Mouse (Mus musculus): ENCODE results near the gene Rdh1.
"Not testable (repeated sequence)": the region's sequence is repeated elsewhere in the genome, so short reads cannot be mapped to it uniquely, and the experiment has no call there.

Rdh1 gene

DNA sequence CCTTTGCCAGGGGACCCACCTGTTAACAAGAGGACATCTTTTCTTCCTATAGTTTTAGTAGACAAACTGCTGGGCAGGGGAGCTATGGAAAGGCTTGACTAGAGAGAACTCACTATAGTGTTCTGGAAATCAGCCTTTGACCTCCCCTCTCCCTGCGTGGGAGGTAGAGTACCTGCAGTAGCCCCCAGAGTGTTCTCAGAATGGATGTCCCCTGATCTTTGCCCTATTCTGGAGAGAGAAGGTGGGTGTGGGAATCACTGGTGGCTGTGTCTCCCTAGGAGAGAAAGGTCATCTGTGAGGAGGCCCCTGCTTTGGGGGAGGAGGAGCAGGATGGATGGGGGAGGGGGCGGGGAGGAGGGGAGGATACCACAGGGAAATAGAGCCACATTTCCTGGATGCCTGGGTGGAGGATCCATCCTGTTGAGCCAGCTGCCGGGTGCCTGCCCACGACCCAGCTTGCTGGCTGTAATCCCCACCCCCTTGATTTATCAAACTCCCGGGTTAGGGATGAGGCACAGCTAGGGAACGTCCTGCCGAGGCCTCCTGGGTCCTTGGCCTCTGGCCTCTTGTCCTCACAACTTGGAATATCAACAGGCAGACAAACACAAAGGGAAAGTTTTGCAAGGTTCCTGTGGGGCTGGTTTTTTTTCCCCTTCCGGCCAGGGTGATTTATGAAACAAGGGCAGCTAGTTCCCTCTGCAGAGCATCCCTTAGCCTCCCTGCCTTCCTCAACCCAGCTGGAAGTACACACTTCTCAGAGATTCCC is 10.5 kb upstream of the Rdh1 start:
- no peak for DNase-seq (ENCODE audit: low spot score)

DNA sequence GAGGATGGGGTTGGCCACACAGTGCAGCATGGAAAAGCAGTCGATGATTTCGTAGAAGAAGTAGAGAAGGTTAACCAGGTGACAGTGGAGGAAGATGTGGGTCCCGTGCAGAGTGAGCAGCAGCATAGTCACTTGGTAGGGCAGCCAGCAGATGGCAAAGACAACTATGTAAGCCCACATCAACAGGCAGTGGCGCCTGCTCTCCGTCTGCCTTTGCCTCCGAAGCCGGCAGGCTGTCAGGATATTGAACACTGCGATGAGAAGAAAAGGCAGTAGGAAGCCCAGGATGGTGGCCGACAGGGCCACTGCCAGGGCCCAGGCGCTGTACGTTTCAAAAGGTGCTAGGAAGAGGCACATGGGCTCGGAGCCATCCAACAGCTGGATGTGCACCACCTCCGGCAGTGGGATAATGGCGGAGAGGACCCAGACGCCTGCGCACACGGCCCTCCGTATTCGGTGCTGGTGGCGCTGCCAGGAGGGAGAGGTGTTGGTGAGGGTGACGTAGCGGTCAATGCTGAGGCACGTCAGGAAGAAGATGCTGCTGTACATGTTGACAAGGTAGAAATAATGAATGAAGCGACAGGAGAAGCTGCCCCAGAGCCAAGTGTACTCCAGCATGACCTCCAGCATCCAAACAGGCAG is 9.3 kb upstream of the Rdh1 start:
- no peak for DNase-seq (ENCODE audit: low spot score)

DNA sequence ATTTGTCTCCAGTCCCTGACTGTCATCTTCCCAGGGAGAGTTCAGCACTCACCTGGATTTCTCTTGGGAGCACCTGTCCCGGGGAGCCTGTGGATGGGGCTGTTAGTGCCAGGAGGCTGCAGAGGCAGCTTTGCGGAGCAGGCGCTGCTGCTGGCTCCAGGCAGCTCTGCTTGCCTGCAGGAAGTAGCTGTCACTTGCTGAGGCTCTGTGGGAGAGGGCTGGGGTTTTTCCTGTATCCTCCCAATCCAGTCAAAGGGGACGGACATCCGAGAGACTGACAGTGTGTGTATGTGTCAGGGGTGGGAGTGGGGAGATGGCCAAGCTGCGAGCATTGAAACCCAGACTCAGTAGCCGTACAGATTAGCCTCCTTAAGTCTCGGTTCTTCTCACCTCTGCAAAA is 8.0 kb upstream of the Rdh1 start, which contains the start of gene Gpr182:
TSS of gene Gpr182 (minus strand) at position 185 of the 400 bp plus-strand sequence.
- DNase-seq (ENCODE audit: low spot score) = no peak

DNA sequence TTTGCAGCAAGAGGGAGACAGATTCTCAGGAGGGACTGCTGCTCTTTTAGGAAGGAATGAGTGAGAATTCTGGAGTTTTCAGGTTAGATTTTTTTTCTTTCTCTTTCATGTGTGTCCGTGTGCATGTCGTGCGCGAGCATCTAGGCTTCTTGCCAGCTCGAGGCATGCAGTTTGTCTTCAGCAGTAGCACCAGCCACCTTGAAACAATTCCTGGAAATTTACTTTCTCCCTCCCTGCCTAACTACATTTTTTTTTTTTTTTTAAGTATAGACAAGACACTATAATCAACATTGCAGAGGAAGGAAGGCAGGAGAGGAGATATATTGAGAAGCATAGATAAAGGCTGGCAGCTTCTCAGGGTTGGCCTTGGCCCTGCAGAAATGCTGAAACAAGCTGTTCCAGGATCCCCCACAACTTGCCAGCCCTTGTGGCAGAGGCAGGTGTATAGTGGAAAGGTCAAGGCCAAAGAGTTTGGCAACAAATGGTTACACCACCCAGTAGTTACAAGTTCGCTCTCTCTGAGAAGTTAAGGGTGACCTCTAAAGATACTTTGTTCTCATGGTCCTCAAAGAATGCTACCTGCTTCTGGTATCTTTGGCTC is 4.9 kb upstream of the Rdh1 start:
- peak; percentile 24 for DNase-seq (ENCODE audit: low spot score)

DNA sequence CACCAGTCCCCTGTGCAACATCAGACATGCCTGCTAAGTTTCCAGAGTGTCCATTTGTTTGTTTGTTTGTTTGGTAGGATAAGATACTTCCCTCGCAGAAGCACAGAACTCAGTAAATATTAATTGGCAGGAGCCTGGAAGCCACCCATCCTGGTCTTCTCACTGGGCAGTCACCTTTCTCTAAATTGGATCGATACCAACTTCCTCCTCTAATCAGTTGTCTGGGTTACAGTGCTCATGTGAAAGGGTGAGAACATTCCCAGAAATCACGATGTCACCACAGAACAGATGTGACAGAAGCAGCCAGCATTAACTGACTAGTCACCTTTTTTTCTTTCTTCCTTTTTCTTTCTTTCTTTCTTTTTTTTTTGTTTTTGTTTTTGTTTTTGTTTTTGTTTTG is 4.3 kb upstream of the Rdh1 start:
- DNase-seq (ENCODE audit: low spot score) = peak; percentile 69

DNA sequence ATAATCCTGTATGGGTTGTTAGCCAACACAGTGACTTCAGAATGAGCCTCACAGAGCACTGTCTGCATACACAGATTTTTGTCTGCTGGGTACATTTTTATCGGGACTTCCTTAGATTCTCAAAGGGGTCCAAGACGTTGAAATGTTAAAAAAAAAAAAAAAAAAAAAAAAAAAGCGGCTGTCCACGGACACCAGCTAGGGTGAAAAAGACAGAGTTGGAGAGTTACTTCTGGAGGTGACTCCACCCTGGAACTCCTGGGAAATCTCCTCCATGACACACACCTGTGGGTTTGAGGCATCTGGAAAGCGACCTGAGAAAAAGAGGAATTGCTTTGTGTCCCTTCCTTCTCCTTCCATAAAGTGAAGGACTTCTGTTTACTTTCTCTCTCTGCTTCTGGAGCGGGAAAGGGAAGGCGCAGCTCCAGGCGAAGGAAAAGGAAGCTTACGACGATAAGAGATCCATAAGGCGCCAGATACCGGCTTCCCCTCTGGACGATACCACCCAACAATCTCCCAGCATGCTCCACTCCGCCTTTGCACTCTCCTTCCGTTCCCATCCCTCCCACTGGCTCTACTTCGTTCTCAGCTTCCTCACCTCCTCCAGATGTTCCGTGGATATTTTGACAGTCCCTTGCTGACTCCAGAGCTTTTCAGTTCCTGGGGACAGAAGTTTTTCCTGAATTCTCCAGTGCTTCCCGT is 3.6 kb upstream of the Rdh1 start:
- DNase-seq (ENCODE audit: low spot score) = no peak

DNA sequence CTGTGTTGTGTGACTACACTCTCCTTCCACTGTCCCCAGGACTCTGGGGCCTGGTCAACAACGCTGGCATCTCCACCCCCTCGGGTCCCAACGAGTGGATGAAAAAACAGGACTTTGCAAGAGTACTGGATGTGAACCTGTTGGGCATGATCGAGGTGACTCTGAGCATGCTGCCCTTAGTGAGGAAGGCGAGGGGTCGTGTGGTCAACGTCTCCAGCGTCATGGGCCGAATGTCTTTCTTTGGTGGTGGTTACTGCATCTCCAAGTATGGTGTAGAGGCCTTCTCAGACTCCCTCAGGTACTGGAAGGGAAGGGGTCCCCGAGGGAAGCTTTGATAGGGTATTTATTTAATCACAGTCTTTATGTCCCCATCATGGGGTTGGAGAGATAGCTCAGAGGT is 3.4 kb downstream of the Rdh1 start:
- DNase-seq (ENCODE audit: low spot score) = not testable (repeated sequence)

DNA sequence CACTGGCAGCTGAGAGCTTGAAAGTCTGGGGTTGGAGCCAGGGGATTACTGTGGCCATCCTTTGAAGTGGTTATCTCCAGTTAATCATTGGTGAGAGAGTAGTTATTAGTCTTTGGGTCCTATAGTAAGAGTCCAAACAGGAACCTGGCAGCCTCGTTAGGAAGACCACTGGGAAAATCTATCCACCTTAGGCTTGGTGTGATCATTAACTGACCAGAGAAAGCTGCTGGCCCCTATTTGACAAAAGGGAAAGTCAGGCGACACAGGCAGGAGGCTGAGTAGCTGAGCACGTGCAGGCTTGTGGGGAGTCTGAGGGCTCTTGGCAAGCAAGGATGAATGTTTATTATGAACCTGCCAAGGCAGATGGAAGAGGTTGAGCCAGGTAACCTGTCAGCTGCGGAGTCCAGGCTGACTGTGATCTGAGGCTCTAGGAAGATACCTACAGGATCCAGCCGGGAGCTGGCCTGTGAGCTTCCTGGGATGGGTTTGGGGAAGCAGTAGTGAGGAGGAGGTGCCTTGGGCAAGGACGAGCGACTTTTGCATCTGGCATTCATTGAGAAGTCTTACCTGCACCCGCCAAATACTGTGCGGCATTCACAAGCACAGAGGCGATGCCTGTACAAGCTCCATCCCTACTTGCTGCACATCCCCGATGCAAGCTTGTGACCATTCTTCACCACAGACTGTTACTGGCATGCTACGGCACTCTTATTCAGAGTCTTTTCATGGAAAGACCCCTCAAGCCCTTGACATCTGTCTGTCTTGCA is 4.6 kb downstream of the Rdh1 start:
- DNase-seq (ENCODE audit: low spot score) = no peak

DNA sequence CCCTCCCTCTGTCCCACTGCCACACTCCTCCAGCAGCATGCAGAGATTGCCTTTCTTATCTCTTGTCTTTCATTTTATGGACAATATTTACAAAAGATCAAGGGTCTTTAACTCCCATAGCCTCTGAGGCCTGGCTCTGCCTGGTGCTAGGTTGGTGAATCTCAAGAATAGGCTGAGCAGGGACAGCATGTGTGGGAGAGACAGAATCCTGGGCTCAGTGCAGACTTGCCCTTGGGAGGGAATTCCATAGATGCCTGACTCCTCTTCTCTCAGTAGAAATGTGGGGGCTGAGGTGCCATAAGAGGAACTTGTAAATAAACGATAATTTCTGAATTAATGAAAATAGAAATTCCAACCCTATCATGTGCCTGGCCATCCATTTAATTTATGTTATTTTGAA is 7.0 kb downstream of the Rdh1 start:
- DNase-seq (ENCODE audit: low spot score) = no peak

DNA sequence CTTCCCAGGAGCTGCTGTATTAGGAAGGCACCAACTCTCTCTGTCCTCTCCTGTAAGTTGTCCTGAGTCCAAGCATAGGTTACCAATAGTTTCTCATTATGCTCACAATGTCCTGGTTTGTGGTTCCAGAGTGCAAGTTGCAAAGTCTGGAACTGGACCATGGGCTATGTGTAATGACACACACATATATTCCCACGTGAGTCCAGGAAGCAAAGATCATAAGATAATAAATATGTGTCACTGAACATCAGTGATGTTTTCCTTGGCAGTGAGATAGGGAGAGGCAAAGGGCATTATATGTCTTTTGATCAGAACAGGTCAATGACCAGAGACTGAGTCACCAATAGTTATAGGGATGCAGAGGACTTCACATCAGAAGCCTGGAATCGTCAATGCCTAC is 16.5 kb downstream of the Rdh1 start, which contains the start of gene Rdh9:
TSS of gene Rdh9 (plus strand) at position 376 of the 400 bp plus-strand sequence.
- no peak for DNase-seq (ENCODE audit: low spot score)

DNA sequence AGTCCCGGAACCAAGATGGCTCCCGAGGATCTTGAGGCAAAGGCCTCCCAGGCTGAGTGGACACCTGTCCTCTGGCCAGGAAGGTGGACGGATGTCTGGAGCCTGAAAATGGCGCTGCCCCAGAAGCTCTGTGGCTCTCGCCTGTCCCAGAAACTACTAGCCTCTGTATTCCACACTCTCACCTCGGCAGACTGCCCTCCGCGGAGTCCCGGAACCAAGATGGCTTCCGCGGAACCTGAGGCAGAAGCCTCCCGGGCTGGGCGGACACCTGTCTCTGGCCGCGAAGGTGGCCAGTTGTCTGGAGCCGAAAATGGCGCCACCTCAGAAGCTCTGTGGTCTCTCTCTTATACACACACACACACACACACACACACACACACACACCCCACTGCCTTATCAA is 22.8 kb downstream of the Rdh1 start:
- not testable (repeated sequence) for DNase-seq (ENCODE audit: low spot score)

DNA sequence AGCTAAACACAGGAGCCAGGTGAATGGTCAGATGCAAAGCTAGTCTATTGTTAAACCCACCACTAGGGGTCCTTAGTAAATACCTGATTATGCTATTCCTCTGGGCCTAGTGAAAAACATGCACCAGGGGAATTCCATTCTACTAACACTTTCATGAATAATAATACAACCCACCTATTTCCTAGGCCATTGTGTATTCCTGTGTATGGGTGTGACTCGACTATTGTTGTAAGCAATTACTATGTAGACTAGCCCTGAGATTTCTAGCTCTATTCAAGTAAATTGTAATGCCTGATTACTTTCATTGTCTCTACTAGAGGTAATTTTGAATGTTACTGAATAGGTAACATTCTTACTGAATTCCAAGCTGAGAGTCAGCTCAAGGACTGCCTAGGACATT is 25.9 kb downstream of the Rdh1 start:
- DNase-seq (ENCODE audit: low spot score) = not testable (repeated sequence)

DNA sequence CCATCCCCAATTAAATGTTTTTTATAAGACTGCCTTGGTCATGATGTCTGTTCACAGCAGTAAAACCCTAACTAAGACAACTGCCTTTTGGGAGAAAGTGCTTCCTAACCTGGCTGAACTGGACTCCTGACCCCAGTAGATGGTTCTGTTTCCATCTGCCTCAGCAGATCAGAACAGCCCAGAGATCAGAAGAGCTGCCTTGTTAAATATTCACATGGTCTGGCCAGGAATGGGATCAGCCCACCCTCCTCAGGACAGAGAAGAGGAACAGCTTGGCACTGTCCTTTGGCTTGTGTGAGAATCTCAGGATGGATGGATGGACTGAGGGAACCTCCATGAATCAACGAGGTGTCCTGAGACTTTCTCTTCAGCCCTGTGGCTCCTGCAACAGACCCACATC is 39.8 kb downstream of the Rdh1 start:
- no peak for DNase-seq (ENCODE audit: low spot score)

DNA sequence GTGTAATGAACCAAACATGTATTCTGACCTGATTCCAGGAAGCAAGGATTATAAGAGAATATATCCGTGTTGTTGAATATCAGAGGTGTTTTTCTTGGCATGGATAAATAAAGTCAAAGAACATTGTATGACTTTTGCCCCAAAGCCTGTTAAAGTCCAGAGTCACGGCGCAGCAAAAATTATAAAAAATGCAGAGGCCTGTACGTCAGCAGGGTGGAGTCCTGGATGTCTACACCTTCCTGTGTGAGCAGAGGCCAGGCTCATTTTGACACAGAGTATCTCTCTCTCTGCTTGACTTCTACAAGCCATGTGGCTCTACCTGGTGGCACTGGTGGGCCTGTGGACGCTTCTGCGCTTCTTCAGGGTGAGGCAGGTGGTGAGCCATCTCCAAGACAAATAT is 41.4 kb downstream of the Rdh1 start, which contains the start of gene Rdh16:
TSS of gene Rdh16 (plus strand) at position 262 of the 400 bp plus-strand sequence.
- no peak for DNase-seq (ENCODE audit: low spot score)

DNA sequence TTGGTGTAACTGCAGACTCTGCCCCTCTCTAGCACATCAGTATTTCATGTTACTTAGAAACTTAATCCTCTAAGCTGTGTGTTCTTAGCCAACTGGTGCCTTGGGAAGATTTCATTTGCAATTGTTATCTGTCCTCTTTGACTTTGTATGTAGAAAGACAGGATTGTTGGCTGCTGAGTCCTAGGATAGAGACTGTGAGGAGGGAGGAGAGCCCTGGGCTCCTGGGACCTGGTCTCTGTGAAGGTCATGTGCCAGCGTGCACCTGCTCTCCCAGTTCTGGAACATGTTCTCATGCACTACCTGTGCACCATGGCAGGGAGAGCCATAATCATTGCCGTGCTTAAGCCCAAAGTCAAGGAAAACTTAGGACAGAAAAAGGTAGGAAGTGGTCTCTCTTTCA is 42.1 kb downstream of the Rdh1 start:
- no peak for DNase-seq (ENCODE audit: low spot score)

DNA sequence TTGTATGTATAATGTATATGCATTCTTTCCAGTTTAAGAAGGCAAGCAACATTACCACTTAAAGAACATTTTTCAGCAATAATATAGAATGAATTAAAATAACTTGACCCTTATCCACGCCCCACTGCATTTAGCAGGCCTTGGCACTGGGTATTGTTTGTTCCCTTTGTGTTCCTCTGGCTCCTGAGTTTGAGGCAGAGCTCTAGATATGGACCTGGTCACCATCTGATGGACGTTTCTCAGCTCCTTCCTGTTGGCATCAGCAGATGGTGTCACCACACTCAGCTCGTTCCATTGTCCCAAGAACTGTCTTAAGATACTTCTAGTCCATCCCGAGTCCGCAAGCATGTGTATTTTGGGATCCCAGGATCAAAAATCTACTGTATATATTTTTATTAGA is 42.7 kb downstream of the Rdh1 start:
- DNase-seq (ENCODE audit: low spot score) = no peak

DNA sequence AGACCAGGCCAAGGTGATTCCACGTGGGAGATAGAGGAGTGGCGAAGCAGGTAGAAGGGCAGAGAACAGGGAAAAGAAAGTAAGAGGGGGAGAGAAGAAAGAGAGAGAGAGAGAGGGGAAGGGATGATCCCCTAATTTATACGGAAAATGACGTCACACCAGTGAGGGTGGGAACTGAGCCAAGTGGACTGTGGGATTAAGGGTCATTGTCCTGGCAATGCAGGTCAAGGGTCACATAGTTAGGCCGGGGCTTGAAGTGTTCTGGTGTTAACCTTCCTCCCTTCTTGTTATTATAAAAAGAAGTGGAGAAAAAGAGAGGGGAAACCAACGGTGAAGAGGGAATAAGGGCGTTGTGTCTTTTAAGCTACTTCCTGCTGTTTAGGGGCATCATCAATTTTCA is 44.9 kb downstream of the Rdh1 start:
- no peak for DNase-seq (ENCODE audit: low spot score)

DNA sequence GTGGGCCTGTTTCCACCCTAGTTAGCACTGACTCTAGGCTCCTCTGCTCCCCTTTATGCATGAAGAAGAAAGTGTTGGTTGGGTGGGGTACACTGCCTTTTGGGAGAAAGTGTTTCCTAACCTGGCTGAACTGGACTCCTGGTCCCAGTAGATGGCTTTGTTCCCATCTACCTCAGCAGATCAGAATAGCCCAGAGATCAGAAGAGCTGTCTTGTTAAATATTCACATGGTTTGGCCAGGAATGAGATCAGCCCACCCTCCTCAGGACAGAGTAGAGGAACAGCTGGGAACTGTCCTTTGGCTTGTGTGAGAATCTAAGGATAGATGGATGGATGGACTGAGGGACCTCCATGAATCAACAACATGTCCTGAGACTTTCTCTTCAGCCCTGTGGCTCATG is 56.4 kb downstream of the Rdh1 start:
- no peak for DNase-seq (ENCODE audit: low spot score)

DNA sequence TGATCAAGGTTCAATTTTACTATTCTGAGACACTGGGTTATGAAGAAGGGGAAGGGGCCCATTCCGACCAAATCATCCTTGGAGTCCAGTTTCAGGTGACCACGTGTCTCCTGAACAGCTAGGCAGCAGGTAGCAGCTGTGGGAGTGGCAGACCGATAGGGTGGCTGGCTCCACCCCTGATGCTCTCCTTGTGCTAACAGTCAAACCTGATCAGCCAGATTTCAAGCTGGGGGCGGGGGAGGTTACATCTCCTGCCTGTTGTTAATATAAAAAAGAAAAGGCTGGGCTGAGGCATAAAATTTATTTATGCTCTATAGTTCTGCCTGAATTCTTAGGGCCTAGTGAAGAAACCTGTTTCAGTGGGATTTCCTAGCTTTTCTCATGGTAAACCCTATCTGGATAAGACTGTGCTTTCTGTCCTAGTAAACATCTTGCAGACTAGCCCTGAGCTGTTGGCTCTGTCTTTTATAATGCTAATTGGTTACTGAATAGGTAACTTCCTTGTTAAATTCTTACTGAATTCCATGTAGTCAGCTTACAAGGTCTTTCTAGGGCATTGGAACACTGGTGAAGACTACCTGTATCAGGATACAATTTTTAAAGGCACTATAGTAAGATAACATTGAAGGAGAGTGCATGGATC is 57.9 kb downstream of the Rdh1 start:
- not testable (repeated sequence) for DNase-seq (ENCODE audit: low spot score)
